Mouse (Mus musculus) liver, embryonic 13.5 days (tissue): ENCODE results near the gene Gmpr2. TPM values are rescaled to one million over a fixed set of nuclear protein-coding genes. Genes with fewer than 3 reads are reported as not detected.

Source experiments
- ATAC-seq: fragments of 200-750 bp; cut with Nextera tagmentation; 2 replicates; pipeline ENCODE4 v1.8.0; 2017; ENCODE audit warnings: low read depth, mild to moderate bottlenecking, moderate number of reproducible peaks, moderate library complexity
- DNase-seq: peaks from one replicate; pipeline ENCODE4 v3.0.0; 2022
- H3K27ac ChIP-seq: fragments of 300-500 bp; sonication (generic); 2 replicates; pipeline ENCODE4 v1.5.1; 2015; ENCODE audit warnings: moderate library complexity, mild to moderate bottlenecking, inconsistent platforms
- H3K27me3 ChIP-seq: fragments of 300-500 bp; sonication (generic); 2 replicates; pipeline ENCODE4 v1.6.1; 2015; ENCODE audit warnings: mild to moderate bottlenecking, inconsistent platforms
- H3K36me3 ChIP-seq: fragments of 300-500 bp; sonication (generic); 2 replicates; pipeline ENCODE4 v1.6.1; 2015; ENCODE audit warnings: mild to moderate bottlenecking, inconsistent platforms
- H3K4me1 ChIP-seq: fragments of 300-500 bp; sonication (generic); replicated peaks from 2 replicates; pipeline ENCODE4 v1.6.1; 2015; ENCODE audit warnings: inconsistent platforms
- H3K4me2 ChIP-seq: fragments of 300-500 bp; sonication (generic); 2 replicates; pipeline ENCODE4 v1.6.1; 2015; ENCODE audit warnings: inconsistent platforms, mild to moderate bottlenecking, moderate library complexity
- H3K4me3 ChIP-seq: fragments of 300-500 bp; sonication (generic); replicated peaks from 2 replicates; pipeline ENCODE4 v1.5.1; 2015; ENCODE audit warnings: mild to moderate bottlenecking, inconsistent platforms
- H3K9ac ChIP-seq: fragments of 300-500 bp; sonication (generic); 2 replicates; pipeline ENCODE4 v1.6.1; 2015; ENCODE audit warnings: mild to moderate bottlenecking, inconsistent platforms
- H3K9me3 ChIP-seq: fragments of 300-500 bp; sonication (generic); replicated peaks from 2 replicates; pipeline ENCODE4 v1.6.1; 2016; ENCODE audit warnings: inconsistent platforms
- WGBS: fragments of 180-500 bp; shearing (Covaris S2); methylation state at CpG from one replicate; pipeline ENCODE4 v1.1.7; 2015; ENCODE audit not compliant: insufficient replicate concordance; 5-methylcytosine and 5-hydroxymethylcytosine counted together
- polyA plus RNA-seq: library from polyadenylated mRNA; unstranded; fragments of >200 nt; fragmentation: Nextera tagmentation; extraction: Ambion mirVana; gene quantifications from 2 replicates; pipeline ENCODE4 v1.2.1, GENCODE M21; 2015

The Gmpr2 gene
- polyA plus RNA-seq, 1 experiment from 2014 or later: 29.6 TPM

GRCm38 (mm10) chr14:55644261-55644888 is 27.4 kb upstream of the Gmpr2 start:
- Histone ChIP-seq H3K36me3 (peaks cover 33% of the 10 kb centered on the region), H3K27me3 (no peaks in the 10 kb centered on the region), H3K9me3 (no peaks in the 10 kb centered on the region), H3K4me1 (peaks cover 53% of the 10 kb centered on the region), H3K27ac (peak overlapping the region; percentile 90), H3K4me2 (peak overlapping the region; percentile 88), H3K4me3 (peak overlapping the region; percentile 86), H3K9ac (peak overlapping the region; percentile 97)
- DNase-seq (no peak), ATAC-seq (no peak)
- 23% methylated on average over 17 of the region's 17 CpGs for WGBS

GRCm38 (mm10) chr14:55649884-55650283 is 21.9 kb upstream of the Gmpr2 start, which contains the start of gene Tssk4:
TSS of gene Tssk4 (plus strand) at chr14:55650184.
- Histone ChIP-seq H3K4me2 (no peak within 1 kb of the TSS), H3K36me3 (peaks cover 8% of the 10 kb centered on the region), H3K27ac (no peak within 1 kb of the TSS), H3K9me3 (no peaks in the 10 kb centered on the region), H3K27me3 (no peaks in the 10 kb centered on the region), H3K9ac (no peak within 1 kb of the TSS), H3K4me3 (no peak within 1 kb of the TSS), H3K4me1 (peaks cover 17% of the 10 kb centered on the region)
- ATAC-seq: no peak
- no peak for DNase-seq
- WGBS: 87% methylated on average over 2 of the region's 2 CpGs

- Histone ChIP-seq H3K4me2 (no peak overlapping the region), H3K4me1 (peaks cover 3% of the 10 kb centered on the region), H3K27ac (no peak overlapping the region), H3K9ac (no peak overlapping the region), H3K27me3 (no peaks in the 10 kb centered on the region), H3K4me3 (no peak overlapping the region), H3K36me3 (peaks cover 3% of the 10 kb centered on the region), H3K9me3 (no peaks in the 10 kb centered on the region)
- no peak for ATAC-seq
- 82% methylated on average over 7 of the region's 7 CpGs for WGBS
- no peak for DNase-seq
Observed at GRCm38 (mm10) chr14:55651528-55651927, 20.2 kb upstream of the Gmpr2 start.

GRCm38 (mm10) chr14:55656935-55657334 is 14.8 kb upstream of the Gmpr2 start:
- Histone ChIP-seq H3K4me2 (no peak overlapping the region), H3K4me3 (no peak overlapping the region), H3K36me3 (peaks cover 20% of the 10 kb centered on the region), H3K9ac (no peak overlapping the region), H3K27ac (no peak overlapping the region), H3K4me1 (peaks cover 20% of the 10 kb centered on the region), H3K27me3 (no peaks in the 10 kb centered on the region), H3K9me3 (no peaks in the 10 kb centered on the region)
- DNase-seq: no peak
- 72% methylated on average over 3 of the region's 3 CpGs for WGBS
- no peak for ATAC-seq

- WGBS: 85% methylated on average over 5 of the region's 5 CpGs
Observed at GRCm38 (mm10) chr14:55658011-55658410, 13.7 kb upstream of the Gmpr2 start.

GRCm38 (mm10) chr14:55659960-55660573 is 11.7 kb upstream of the Gmpr2 start, which contains the start of gene Mdp1:
TSS of gene Mdp1 (minus strand) at chr14:55660508.
- H3K4me3 ChIP-seq: peak within 1 kb of the TSS; percentile 73
- peak within 1 kb of the TSS; percentile 80 for H3K27ac ChIP-seq
- under 1% methylated on average over 39 of the region's 39 CpGs for WGBS
- H3K9me3 ChIP-seq: no peaks in the 10 kb centered on the region
- peaks cover 20% of the 10 kb centered on the region for H3K4me1 ChIP-seq
- DNase-seq (peak; percentile 77), ATAC-seq (peak; percentile 95)
- peak within 1 kb of the TSS; percentile 84 for H3K9ac ChIP-seq
- H3K27me3 ChIP-seq: no peaks in the 10 kb centered on the region
- H3K4me2 ChIP-seq: peak within 1 kb of the TSS; percentile 72
- peaks cover 36% of the 10 kb centered on the region for H3K36me3 ChIP-seq

More at GRCm38 (mm10) chr14:55658011-55658410, 13.7 kb upstream of the Gmpr2 start:
- Histone ChIP-seq H3K4me1 (peaks cover 20% of the 10 kb centered on the region), H3K27me3 (no peaks in the 10 kb centered on the region), H3K27ac (no peak overlapping the region), H3K4me2 (no peak overlapping the region), H3K4me3 (no peak overlapping the region), H3K36me3 (peaks cover 26% of the 10 kb centered on the region), H3K9me3 (no peaks in the 10 kb centered on the region), H3K9ac (no peak overlapping the region)
- DNase-seq (no peak), ATAC-seq (no peak)

- peak overlapping the region; percentile 44 for H3K9ac ChIP-seq
- no peak for ATAC-seq
Observed at GRCm38 (mm10) chr14:55660636-55661035, 11.1 kb upstream of the Gmpr2 start.

GRCm38 (mm10) chr14:55671486-55671832 is 282 bp upstream of the Gmpr2 start:
- Histone ChIP-seq H3K27ac (peak overlapping the region; percentile 90), H3K4me3 (peak overlapping the region; percentile 86), H3K4me2 (peak overlapping the region; percentile 93), H3K9me3 (no peaks in the 10 kb centered on the region), H3K4me1 (peaks cover 47% of the 10 kb centered on the region), H3K27me3 (no peaks in the 10 kb centered on the region), H3K9ac (peak overlapping the region; percentile 85), H3K36me3 (peaks cover 37% of the 10 kb centered on the region)
- peak; percentile 22 for ATAC-seq
- WGBS: under 1% methylated on average over 12 of the region's 12 CpGs
- DNase-seq: no peak

More at GRCm38 (mm10) chr14:55660636-55661035, 11.1 kb upstream of the Gmpr2 start:
- no peaks in the 10 kb centered on the region for H3K9me3 ChIP-seq
- H3K4me2 ChIP-seq: peak overlapping the region; percentile 72
- H3K27ac ChIP-seq: peak overlapping the region; percentile 80
- peaks cover 20% of the 10 kb centered on the region for H3K4me1 ChIP-seq
- no peaks in the 10 kb centered on the region for H3K27me3 ChIP-seq
- DNase-seq: no peak
- WGBS: 47% methylated on average over 2 of the region's 2 CpGs
- peak overlapping the region; percentile 73 for H3K4me3 ChIP-seq
- peaks cover 39% of the 10 kb centered on the region for H3K36me3 ChIP-seq

- ATAC-seq (no peak), DNase-seq (no peak)
- Histone ChIP-seq H3K4me3 (peak overlapping the region; percentile 86), H3K4me2 (peak overlapping the region; percentile 93), H3K27ac (peak overlapping the region; percentile 90), H3K9ac (peak overlapping the region; percentile 85), H3K4me1 (peaks cover 47% of the 10 kb centered on the region), H3K27me3 (no peaks in the 10 kb centered on the region), H3K36me3 (peaks cover 45% of the 10 kb centered on the region), H3K9me3 (no peaks in the 10 kb centered on the region)
- WGBS: 59% methylated on average over 7 of the region's 7 CpGs
Observed at GRCm38 (mm10) chr14:55672741-55673060, 960 bp downstream of the Gmpr2 start.

GRCm38 (mm10) chr14:55677615-55678014 is 5.9 kb downstream of the Gmpr2 start:
- Histone ChIP-seq H3K36me3 (peaks cover 58% of the 10 kb centered on the region), H3K9ac (no peak overlapping the region), H3K4me1 (peaks cover 38% of the 10 kb centered on the region), H3K27me3 (no peaks in the 10 kb centered on the region), H3K4me3 (no peak overlapping the region), H3K9me3 (no peaks in the 10 kb centered on the region), H3K4me2 (no peak overlapping the region), H3K27ac (no peak overlapping the region)
- 72% methylated on average over 4 of the region's 4 CpGs for WGBS
- DNase-seq (no peak), ATAC-seq (no peak)

- peak within 1 kb of the TSS; percentile 91 for H3K4me2 ChIP-seq
- H3K27ac ChIP-seq: peak within 1 kb of the TSS; percentile 91
- no peaks in the 10 kb centered on the region for H3K27me3 ChIP-seq
- peak within 1 kb of the TSS; percentile 87 for H3K4me3 ChIP-seq
- DNase-seq: peak; percentile 93
- peaks cover 40% of the 10 kb centered on the region for H3K36me3 ChIP-seq
- ATAC-seq: peak; percentile 94
- peaks cover 30% of the 10 kb centered on the region for H3K4me1 ChIP-seq
- WGBS: under 1% methylated on average over 66 of the region's 66 CpGs
- H3K9ac ChIP-seq: peak within 1 kb of the TSS; percentile 89
- H3K9me3 ChIP-seq: no peaks in the 10 kb centered on the region
Observed at GRCm38 (mm10) chr14:55681160-55682117, 9.7 kb downstream of the Gmpr2 start, which contains the start of gene Tinf2. TSS of gene Tinf2 (minus strand) at chr14:55681820.
